Mouse (Mus musculus) cerebellum, adult 2 months (tissue): ENCODE data around the gene Mmp25. TPM values are rescaled to one million over a fixed set of nuclear protein-coding genes. Genes with fewer than 3 reads are reported as not detected.

Experiments used
- DNase-seq, 2 experiments: peaks; one replicate each; pipeline ENCODE4 v3.0.0; 2021
- H3K27ac ChIP-seq: fragments of 200-500 bp; 2 replicates; pipeline ENCODE4 v1.5.1; 2012; ENCODE audit warnings: low read length, control low read depth, inconsistent platforms; ENCODE audit not compliant: insufficient read depth
- H3K27me3 ChIP-seq: fragments of 200-500 bp; 2 replicates; pipeline ENCODE4 v1.6.1; 2012; ENCODE audit warnings: inconsistent platforms, mild to moderate bottlenecking, low read length, moderate library complexity; ENCODE audit not compliant: control insufficient read depth, insufficient read depth
- H3K4me1 ChIP-seq: fragments of 200-500 bp; 2 replicates; pipeline ENCODE4 v1.6.1; 2011; ENCODE audit warnings: low read length; ENCODE audit not compliant: control insufficient read depth, insufficient read depth
- H3K4me3 ChIP-seq: fragments of 200-500 bp; replicated peaks from 2 replicates; pipeline ENCODE3; 2011; ENCODE audit warnings: mild to moderate bottlenecking, low read depth, low read length, control low read depth; ENCODE audit not compliant: insufficient read depth
- CTCF ChIP-seq: fragments of 200-500 bp; IDR thresholded peaks from 2 replicates; pipeline ENCODE4 v1.5.1; 2011; ENCODE audit warnings: low read depth, mild to moderate bottlenecking, control low read depth, low read length, moderate library complexity, borderline replicate concordance; ENCODE audit not compliant: insufficient read depth
- POLR2A ChIP-seq: fragments of 200-500 bp; IDR thresholded peaks from 2 replicates; pipeline ENCODE4 v1.6.1; 2011; ENCODE audit warnings: low read length, control low read depth, borderline replicate concordance; ENCODE audit not compliant: insufficient read depth
- WGBS: fragments of 180-500 bp; shearing (Covaris S2); methylation state at CpG from one replicate; pipeline ENCODE4 v1.1.7; 2018; 5-methylcytosine and 5-hydroxymethylcytosine counted together
- polyA plus RNA-seq: library from polyadenylated mRNA; depleted of rRNA; stranded (reverse); fragments of >200 nt; gene quantifications from 2 replicates; pipeline ENCODE4 v1.2.3, GENCODE M21; 2012

Mmp25 gene
- polyA plus RNA-seq, 1 experiment: 0.23 TPM

- H3K27ac ChIP-seq: no peak overlapping the region
- no peak overlapping the region for H3K4me3 ChIP-seq
- no peaks in the 10 kb centered on the region for H3K4me1 ChIP-seq
- no peaks in the 10 kb centered on the region for H3K27me3 ChIP-seq
- DNase-seq: no peak
- TF ChIP-seq POLR2A: no peak
- no peak for TF ChIP-seq CTCF
- WGBS: 38% methylated on average over 7 of the region's 7 CpGs
Measured at GRCm38 (mm10) chr17:23627813-23628212, 17.3 kb downstream of the Mmp25 start.

GRCm38 (mm10) chr17:23620351-23620750, 24.7 kb downstream of the Mmp25 start:
- Histone ChIP-seq H3K27me3 (no peaks in the 10 kb centered on the region), H3K4me3 (no peak overlapping the region), H3K4me1 (no peaks in the 10 kb centered on the region), H3K27ac (no peak overlapping the region)
- no peak for DNase-seq
- WGBS: 74% methylated on average over 7 of the region's 7 CpGs
- no peak for TF ChIP-seq POLR2A
- TF ChIP-seq CTCF: no peak

- no peak for DNase-seq
- no peak overlapping the region for H3K4me3 ChIP-seq
- no peaks in the 10 kb centered on the region for H3K4me1 ChIP-seq
- no peak for TF ChIP-seq CTCF
- TF ChIP-seq POLR2A: no peak
- no peaks in the 10 kb centered on the region for H3K27me3 ChIP-seq
- H3K27ac ChIP-seq: no peak overlapping the region
- 66% methylated on average over 9 of the region's 9 CpGs for WGBS
Measured at GRCm38 (mm10) chr17:23617087-23617486, 28.0 kb downstream of the Mmp25 start.

GRCm38 (mm10) chr17:23610361-23610800, 34.7 kb downstream of the Mmp25 start:
- 28% methylated on average over 28 of the region's 28 CpGs for WGBS
- H3K27ac ChIP-seq: no peak overlapping the region
- no peaks in the 10 kb centered on the region for H3K4me1 ChIP-seq
- H3K27me3 ChIP-seq: no peaks in the 10 kb centered on the region
- peak; percentile 75 to 76 for DNase-seq
- TF ChIP-seq CTCF (peak; percentile 70), POLR2A (no peak)
- H3K4me3 ChIP-seq: peak overlapping the region; percentile 44

- DNase-seq: peak; percentile 61 to 69
- H3K27ac ChIP-seq: no peak overlapping the region
- no peaks in the 10 kb centered on the region for H3K27me3 ChIP-seq
- peak overlapping the region; percentile 44 for H3K4me3 ChIP-seq
- no peak for TF ChIP-seq POLR2A
- TF ChIP-seq CTCF: no peak
- WGBS: 17% methylated on average over 24 of the region's 24 CpGs
- no peaks in the 10 kb centered on the region for H3K4me1 ChIP-seq
Measured at GRCm38 (mm10) chr17:23609612-23610011, 35.5 kb downstream of the Mmp25 start.

- DNase-seq: no peak
- no peak for TF ChIP-seq POLR2A
- no peak for TF ChIP-seq CTCF
- WGBS: 85% methylated on average over 8 of the region's 8 CpGs
- no peak overlapping the region for H3K4me3 ChIP-seq
- no peaks in the 10 kb centered on the region for H3K4me1 ChIP-seq
- no peak overlapping the region for H3K27ac ChIP-seq
- no peaks in the 10 kb centered on the region for H3K27me3 ChIP-seq
Measured at GRCm38 (mm10) chr17:23605220-23605619, 39.9 kb downstream of the Mmp25 start.

- WGBS: 76% methylated on average over 7 of the region's 7 CpGs
- H3K4me1 ChIP-seq: no peaks in the 10 kb centered on the region
- TF ChIP-seq POLR2A (no peak), CTCF (no peak)
- H3K27me3 ChIP-seq: no peaks in the 10 kb centered on the region
- H3K27ac ChIP-seq: no peak overlapping the region
- no peak for DNase-seq
- no peak overlapping the region for H3K4me3 ChIP-seq
Measured at GRCm38 (mm10) chr17:23604394-23604793, 40.7 kb downstream of the Mmp25 start.

GRCm38 (mm10) chr17:23603542-23603941, 41.5 kb downstream of the Mmp25 start:
- Histone ChIP-seq H3K4me3 (no peak overlapping the region), H3K4me1 (no peaks in the 10 kb centered on the region), H3K27me3 (no peaks in the 10 kb centered on the region), H3K27ac (no peak overlapping the region)
- DNase-seq: no peak
- TF ChIP-seq POLR2A (no peak), CTCF (no peak; the same call in 1 of the 2 replicates)
- WGBS: 58% methylated on average over 2 of the region's 2 CpGs

GRCm38 (mm10) chr17:23603077-23603476, 42.0 kb downstream of the Mmp25 start:
- DNase-seq: no peak
- Histone ChIP-seq H3K4me1 (no peaks in the 10 kb centered on the region), H3K4me3 (no peak overlapping the region), H3K27me3 (no peaks in the 10 kb centered on the region), H3K27ac (no peak overlapping the region)
- 17% methylated on average over 8 of the region's 8 CpGs for WGBS
- no peak for TF ChIP-seq CTCF
- TF ChIP-seq POLR2A: no peak
